Mouse (Mus musculus) thymus, adult 2 months (tissue): ENCODE measurements at regions not wholly inside any gene's neighbourhood (a gene's known extent, or its start where the extent isn't known, plus 50 kb on each side); places are given as distances from the start of the nearest gene placed in this dataset.

Source experiments
- CTCF ChIP-seq: fragments of 200-500 bp; IDR thresholded peaks from 2 replicates; pipeline ENCODE4 v1.5.1; 2012; ENCODE audit warnings: mild to moderate bottlenecking, control low read depth, low read length, moderate library complexity, borderline replicate concordance; ENCODE audit not compliant: control insufficient read depth, poor library complexity, insufficient read depth; ENCODE audit errors: extremely low read depth
- POLR2A ChIP-seq: fragments of 200-500 bp; IDR thresholded peaks from 2 replicates; pipeline ENCODE4 v1.6.1; 2012; ENCODE audit warnings: mild to moderate bottlenecking, low read length, control low read depth, moderate library complexity; ENCODE audit not compliant: control insufficient read depth, poor library complexity, insufficient read depth; ENCODE audit errors: extremely low read depth

DNA sequence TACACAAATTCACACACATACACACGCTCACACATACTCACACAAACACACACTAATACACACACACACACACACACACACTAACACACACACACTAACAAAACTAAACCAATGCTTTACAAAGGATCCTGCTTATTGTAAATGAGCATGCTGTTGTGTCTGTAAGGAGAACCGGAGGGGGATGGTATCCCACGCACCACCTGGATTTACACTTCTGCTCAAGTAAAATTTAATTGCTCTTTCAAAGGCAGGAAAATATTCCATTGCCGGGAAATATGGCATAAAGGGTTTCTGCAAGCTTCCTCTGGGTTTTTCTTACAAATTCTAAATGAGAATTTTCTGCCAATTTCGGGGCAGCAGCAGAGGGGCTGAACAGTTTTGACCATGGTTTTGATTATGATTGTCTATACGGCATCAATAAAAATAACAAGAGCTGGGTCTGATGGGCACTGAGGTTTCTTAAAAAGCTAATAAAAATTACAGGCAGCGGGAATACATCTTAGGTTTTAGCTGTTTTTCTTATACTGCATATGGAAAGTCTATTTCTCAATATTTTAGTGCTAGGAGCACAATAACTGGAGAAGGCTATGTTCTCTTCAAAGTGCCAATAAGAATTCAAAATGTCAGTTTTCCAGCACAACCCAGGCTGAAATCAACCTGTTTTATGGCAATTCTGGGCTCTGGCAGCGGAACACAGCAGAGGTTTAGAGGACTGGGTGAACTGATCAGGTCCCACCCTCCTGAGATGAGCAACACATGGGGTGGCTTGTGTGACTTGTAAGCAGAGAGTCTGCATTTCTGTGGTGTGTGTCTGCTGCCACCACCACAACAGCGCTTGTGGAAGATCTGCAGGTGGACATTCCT lies 80.9 kb upstream of the Gm5148 start:
- TF ChIP-seq POLR2A (no peak), CTCF (no peak)
